Mouse (Mus musculus): ENCODE results near the gene Plod3. TPM values are rescaled to one million over a fixed set of nuclear protein-coding genes. Genes with fewer than 3 reads are reported as not detected.
"Not testable (repeated sequence)": the region's sequence is repeated elsewhere in the genome, so short reads cannot be mapped to it uniquely, and the experiment has no call there.

Gene Plod3
- 29.1 and 30.7 TPM in 2 replicates for polyA plus RNA-seq (2014; fragmentation: Nextera tagmentation; extraction: Ambion mirVana)

GRCm38 (mm10) chr5:136986695-136987137 is at the start of gene Plod3:
Gene Plod3, plus strand, starts transcription at chr5:136987019.
- Histone ChIP-seq H3K36me3 (ENCODE audit: control insufficient read depth, insufficient read depth, low read length) (peaks cover 6% of the 10 kb centered on the region; the same call in 1 of the 2 replicates), H3K9ac (ENCODE audit: low read length) (peak within 1 kb of the TSS; percentile 98), H3K27me3 (ENCODE audit: control insufficient read depth, insufficient read depth, low read length) (no peaks in the 10 kb centered on the region), H3K9me3 (ENCODE audit: control insufficient read depth, low read length) (no peaks in the 10 kb centered on the region), H3K4me1 (replicated peaks; ENCODE audit: control insufficient read depth, insufficient read depth, low read length) (peaks cover 2% of the 10 kb centered on the region; the same call in 1 of the 2 replicates), H3K27ac (ENCODE audit: low read depth, low read length) (peak within 1 kb of the TSS; percentile 93), H3K4me3 (ENCODE audit: low read depth, low read length) (peak within 1 kb of the TSS; percentile 88), H3K4me2 (ENCODE audit: low read depth, low read length, severe bottlenecking) (peak within 1 kb of the TSS; percentile 92)
- peak; percentile 91 for ATAC-seq (replicated peaks; ENCODE audit: low FRiP score)
- WGBS: under 1% methylated on average over 26 of the region's 26 CpGs
- peak; percentile 98 for DNase-seq (ENCODE audit: low spot score)

GRCm38 (mm10) chr5:136937621-136938020 is 49.2 kb upstream of the Plod3 start:
- Histone ChIP-seq H3K27me3 (ENCODE audit: control insufficient read depth, insufficient read depth, low read length) (no peaks in the 10 kb centered on the region), H3K9ac (ENCODE audit: low read length) (no peak overlapping the region), H3K9me3 (ENCODE audit: control insufficient read depth, low read length) (no peaks in the 10 kb centered on the region), H3K4me2 (ENCODE audit: low read depth, low read length, severe bottlenecking) (no peak overlapping the region), H3K36me3 (ENCODE audit: control insufficient read depth, insufficient read depth, low read length) (no peaks in the 10 kb centered on the region), H3K27ac (ENCODE audit: low read depth, low read length) (no peak overlapping the region), H3K4me3 (ENCODE audit: low read depth, low read length) (no peak overlapping the region), H3K4me1 (replicated peaks; ENCODE audit: control insufficient read depth, insufficient read depth, low read length) (no peaks in the 10 kb centered on the region; the same call in 1 of the 2 replicates)
- ATAC-seq (replicated peaks; ENCODE audit: low FRiP score) (no peak), DNase-seq (ENCODE audit: low spot score) (no peak)
- 88% methylated on average over 5 of the region's 5 CpGs for WGBS

GRCm38 (mm10) chr5:136939284-136939683 is 47.5 kb upstream of the Plod3 start:
- no peak for DNase-seq (ENCODE audit: low spot score)
- WGBS: 65% methylated on average over 7 of the region's 7 CpGs

GRCm38 (mm10) chr5:136940029-136940428 is 46.8 kb upstream of the Plod3 start:
- not testable (repeated sequence) for H3K27ac ChIP-seq (ENCODE audit: low read depth, low read length); H3K36me3 ChIP-seq (ENCODE audit: control insufficient read depth, insufficient read depth, low read length); H3K9me3 ChIP-seq (ENCODE audit: control insufficient read depth, low read length); ATAC-seq (replicated peaks; ENCODE audit: low FRiP score); H3K4me2 ChIP-seq (ENCODE audit: low read depth, low read length, severe bottlenecking); H3K9ac ChIP-seq (ENCODE audit: low read length); H3K4me3 ChIP-seq (ENCODE audit: low read depth, low read length); H3K4me1 ChIP-seq (replicated peaks; ENCODE audit: control insufficient read depth, insufficient read depth, low read length); H3K27me3 ChIP-seq (ENCODE audit: control insufficient read depth, insufficient read depth, low read length); DNase-seq (ENCODE audit: low spot score)
- 88% methylated on average over 6 of the region's 6 CpGs for WGBS

More at GRCm38 (mm10) chr5:136939284-136939683, 47.5 kb upstream of the Plod3 start:
- Histone ChIP-seq H3K9me3 (ENCODE audit: control insufficient read depth, low read length) (no peaks in the 10 kb centered on the region), H3K27ac (ENCODE audit: low read depth, low read length) (no peak overlapping the region), H3K27me3 (ENCODE audit: control insufficient read depth, insufficient read depth, low read length) (no peaks in the 10 kb centered on the region), H3K4me3 (ENCODE audit: low read depth, low read length) (no peak overlapping the region), H3K9ac (ENCODE audit: low read length) (no peak overlapping the region), H3K36me3 (ENCODE audit: control insufficient read depth, insufficient read depth, low read length) (no peaks in the 10 kb centered on the region), H3K4me1 (replicated peaks; ENCODE audit: control insufficient read depth, insufficient read depth, low read length) (no peaks in the 10 kb centered on the region; the same call in 1 of the 2 replicates), H3K4me2 (ENCODE audit: low read depth, low read length, severe bottlenecking) (no peak overlapping the region)
- no peak for ATAC-seq (replicated peaks; ENCODE audit: low FRiP score)

DNA sequence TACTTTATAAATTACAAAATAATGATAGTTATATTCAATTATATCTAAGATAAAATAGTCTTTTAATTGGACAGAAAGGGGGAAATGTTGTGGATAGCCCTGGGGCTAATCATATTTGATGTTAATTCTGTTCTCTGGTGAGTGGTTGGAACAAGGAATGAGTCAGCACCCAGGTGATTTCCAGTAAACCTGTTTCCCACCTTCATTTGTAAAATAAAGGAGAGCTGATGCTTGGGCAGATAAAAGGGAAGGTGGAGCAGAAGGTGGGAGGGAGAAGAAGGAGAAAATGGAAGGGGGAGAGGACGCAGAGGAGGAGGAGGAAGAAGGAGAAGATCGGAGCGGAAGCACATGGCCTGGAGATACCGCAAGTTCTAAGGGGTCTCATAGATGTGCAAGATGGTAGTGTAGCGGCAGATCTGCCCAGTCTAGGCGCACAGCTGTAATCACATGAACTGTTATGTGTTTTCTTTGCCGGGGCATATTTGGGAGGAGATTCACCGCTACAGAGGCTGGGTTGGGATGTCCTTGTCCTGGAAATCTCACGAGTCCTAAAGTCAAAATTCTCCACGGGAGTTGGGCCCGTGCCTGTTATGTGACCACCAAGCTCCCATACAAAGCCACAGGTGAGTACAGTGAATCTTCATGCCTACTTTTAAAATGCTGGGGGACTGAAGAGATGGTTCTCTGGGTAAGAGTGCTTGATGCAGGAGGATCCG is 45.8 kb upstream of the Plod3 start:
- Histone ChIP-seq H3K4me1 (replicated peaks; ENCODE audit: control insufficient read depth, insufficient read depth, low read length) (no peaks in the 10 kb centered on the region; the same call in 1 of the 2 replicates), H3K9me3 (ENCODE audit: control insufficient read depth, low read length) (no peaks in the 10 kb centered on the region), H3K4me3 (ENCODE audit: low read depth, low read length) (no peak overlapping the region), H3K9ac (ENCODE audit: low read length) (no peak overlapping the region), H3K27ac (ENCODE audit: low read depth, low read length) (no peak overlapping the region), H3K36me3 (ENCODE audit: control insufficient read depth, insufficient read depth, low read length) (no peaks in the 10 kb centered on the region), H3K27me3 (ENCODE audit: control insufficient read depth, insufficient read depth, low read length) (no peaks in the 10 kb centered on the region), H3K4me2 (ENCODE audit: low read depth, low read length, severe bottlenecking) (no peak overlapping the region)
- ATAC-seq (replicated peaks; ENCODE audit: low FRiP score) (no peak), DNase-seq (ENCODE audit: low spot score) (no peak)
- 90% methylated on average over 12 of the region's 12 CpGs for WGBS

- Histone ChIP-seq H3K4me3 (ENCODE audit: low read depth, low read length) (no peak overlapping the region), H3K9ac (ENCODE audit: low read length) (no peak overlapping the region), H3K4me2 (ENCODE audit: low read depth, low read length, severe bottlenecking) (no peak overlapping the region), H3K27ac (ENCODE audit: low read depth, low read length) (no peak overlapping the region), H3K36me3 (ENCODE audit: control insufficient read depth, insufficient read depth, low read length) (no peaks in the 10 kb centered on the region), H3K4me1 (replicated peaks; ENCODE audit: control insufficient read depth, insufficient read depth, low read length) (no peaks in the 10 kb centered on the region; the same call in 1 of the 2 replicates), H3K27me3 (ENCODE audit: control insufficient read depth, insufficient read depth, low read length) (no peaks in the 10 kb centered on the region), H3K9me3 (ENCODE audit: control insufficient read depth, low read length) (no peaks in the 10 kb centered on the region)
- ATAC-seq (replicated peaks; ENCODE audit: low FRiP score): no peak
- 78% methylated on average over 3 of the region's 3 CpGs for WGBS
- no peak for DNase-seq (ENCODE audit: low spot score)
Observed at GRCm38 (mm10) chr5:136942781-136943180, 44.0 kb upstream of the Plod3 start.

- Histone ChIP-seq H3K27me3 (ENCODE audit: control insufficient read depth, insufficient read depth, low read length) (no peaks in the 10 kb centered on the region), H3K4me1 (replicated peaks; ENCODE audit: control insufficient read depth, insufficient read depth, low read length) (no peaks in the 10 kb centered on the region; the same call in 1 of the 2 replicates), H3K9me3 (ENCODE audit: control insufficient read depth, low read length) (no peaks in the 10 kb centered on the region), H3K27ac (ENCODE audit: low read depth, low read length) (no peak overlapping the region), H3K4me3 (ENCODE audit: low read depth, low read length) (no peak overlapping the region), H3K4me2 (ENCODE audit: low read depth, low read length, severe bottlenecking) (no peak overlapping the region), H3K9ac (ENCODE audit: low read length) (no peak overlapping the region), H3K36me3 (ENCODE audit: control insufficient read depth, insufficient read depth, low read length) (no peaks in the 10 kb centered on the region)
- DNase-seq (ENCODE audit: low spot score) (no peak), ATAC-seq (replicated peaks; ENCODE audit: low FRiP score) (no peak)
- WGBS: 86% methylated on average over 2 of the region's 2 CpGs
Observed at GRCm38 (mm10) chr5:136943382-136943781, 43.4 kb upstream of the Plod3 start.

DNA sequence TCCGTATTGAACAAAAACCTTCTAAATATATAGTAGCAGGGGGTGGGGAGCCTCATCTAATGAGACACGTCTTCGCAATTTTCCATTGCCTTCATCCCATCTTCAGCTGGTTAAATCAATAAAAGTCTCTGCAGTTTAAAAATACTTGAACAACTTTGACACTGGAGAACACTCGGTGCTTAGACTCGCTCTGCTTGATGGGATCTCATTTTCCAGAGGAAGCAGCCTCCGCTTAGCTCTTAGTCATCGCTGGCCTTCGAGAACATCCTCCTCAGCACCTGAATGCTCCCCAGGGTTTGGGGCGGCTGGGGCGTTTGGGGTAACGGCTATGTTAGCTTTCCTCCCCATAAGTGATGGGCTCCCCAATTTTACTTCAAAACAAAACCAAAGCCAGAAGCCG is 41.7 kb upstream of the Plod3 start:
- no peak for ATAC-seq (replicated peaks; ENCODE audit: low FRiP score)
- no peak for DNase-seq (ENCODE audit: low spot score)
- Histone ChIP-seq H3K27ac (ENCODE audit: low read depth, low read length) (no peak overlapping the region), H3K4me3 (ENCODE audit: low read depth, low read length) (no peak overlapping the region), H3K9ac (ENCODE audit: low read length) (no peak overlapping the region), H3K36me3 (ENCODE audit: control insufficient read depth, insufficient read depth, low read length) (no peaks in the 10 kb centered on the region), H3K4me1 (replicated peaks; ENCODE audit: control insufficient read depth, insufficient read depth, low read length) (no peaks in the 10 kb centered on the region; the same call in 1 of the 2 replicates), H3K9me3 (ENCODE audit: control insufficient read depth, low read length) (no peaks in the 10 kb centered on the region), H3K4me2 (ENCODE audit: low read depth, low read length, severe bottlenecking) (no peak overlapping the region), H3K27me3 (ENCODE audit: control insufficient read depth, insufficient read depth, low read length) (no peaks in the 10 kb centered on the region)
- WGBS: 83% methylated on average over 12 of the region's 12 CpGs

- no peak overlapping the region for H3K9ac ChIP-seq (ENCODE audit: low read length)
- ATAC-seq (replicated peaks; ENCODE audit: low FRiP score) (no peak), DNase-seq (ENCODE audit: low spot score) (no peak)
- no peaks in the 10 kb centered on the region for H3K27me3 ChIP-seq (ENCODE audit: control insufficient read depth, insufficient read depth, low read length)
- H3K27ac ChIP-seq (ENCODE audit: low read depth, low read length): no peak overlapping the region
- no peak overlapping the region for H3K4me2 ChIP-seq (ENCODE audit: low read depth, low read length, severe bottlenecking)
- no peaks in the 10 kb centered on the region; the same call in 1 of the 2 replicates for H3K4me1 ChIP-seq (replicated peaks; ENCODE audit: control insufficient read depth, insufficient read depth, low read length)
- no peaks in the 10 kb centered on the region for H3K9me3 ChIP-seq (ENCODE audit: control insufficient read depth, low read length)
- H3K4me3 ChIP-seq (ENCODE audit: low read depth, low read length): no peak overlapping the region
- H3K36me3 ChIP-seq (ENCODE audit: control insufficient read depth, insufficient read depth, low read length): no peaks in the 10 kb centered on the region
Observed at GRCm38 (mm10) chr5:136947874-136948273, 38.9 kb upstream of the Plod3 start.

Measured in forebrain, embryonic 11.5 days (tissue).